Mouse (Mus musculus) heart, adult 2 months (tissue): Measurements from ENCODE around the gene Taf1d. TPM values are rescaled to one million over a fixed set of nuclear protein-coding genes. Genes with fewer than 3 reads are reported as not detected.
"Not testable (repeated sequence)": the region's sequence is repeated elsewhere in the genome, so short reads cannot be mapped to it uniquely, and the experiment has no call there.

Experiments
- DNase-seq, 2 experiments: peaks; one replicate each; pipeline ENCODE4 v3.0.0; 2021
- H3K27ac ChIP-seq: fragments of 200-600 bp; 2 replicates; pipeline ENCODE4 v1.8.1; 2022
- H3K27me3 ChIP-seq: fragments of 200-500 bp; 2 replicates; pipeline ENCODE4 v1.6.1; 2012; ENCODE audit warnings: mild to moderate bottlenecking, low read length, inconsistent platforms, mixed read lengths; ENCODE audit not compliant: control insufficient read depth, insufficient read depth
- H3K36me3 ChIP-seq: fragments of 200-500 bp; 2 replicates; pipeline ENCODE4 v1.6.1; 2012; ENCODE audit warnings: low read length, inconsistent platforms; ENCODE audit not compliant: control insufficient read depth, insufficient read depth
- H3K4me1 ChIP-seq: fragments of 200-500 bp; 2 replicates; pipeline ENCODE4 v1.6.1; 2011; ENCODE audit warnings: low read length; ENCODE audit not compliant: control insufficient read depth, insufficient read depth
- H3K4me3 ChIP-seq: fragments of 200-600 bp; 2 replicates; pipeline ENCODE4 v1.8.1; 2022
- H3K79me2 ChIP-seq: fragments of 200-500 bp; replicated peaks from 2 replicates; pipeline ENCODE4 v1.6.1; 2012; ENCODE audit warnings: mild to moderate bottlenecking, inconsistent platforms, low read length, moderate library complexity, mixed read lengths; ENCODE audit not compliant: control insufficient read depth, insufficient read depth
- H3K9ac ChIP-seq: fragments of 200-500 bp; 2 replicates; pipeline ENCODE4 v1.6.1; 2012; ENCODE audit warnings: low read depth, mild to moderate bottlenecking, control low read depth, inconsistent platforms, low read length, mixed read lengths
- CTCF ChIP-seq: fragments of 200-600 bp; IDR thresholded peaks from 2 replicates; pipeline ENCODE4 v1.8.1; 2022; ENCODE audit warnings: antibody characterized with exemption, mild to moderate bottlenecking, moderate library complexity
- EP300 ChIP-seq: fragments of 200-500 bp; IDR thresholded peaks from 2 replicates; pipeline ENCODE4 v1.6.1; 2011; ENCODE audit warnings: low read depth, low read length, control low read depth; ENCODE audit not compliant: insufficient read depth
- POLR2A ChIP-seq: fragments of 200-500 bp; IDR thresholded peaks from 2 replicates; pipeline ENCODE4 v1.6.1; 2011; ENCODE audit warnings: mild to moderate bottlenecking, low read depth, low read length, control low read depth; ENCODE audit not compliant: insufficient read depth
- WGBS: fragments of 180-500 bp; shearing (Covaris S2); methylation state at CpG from one replicate; pipeline ENCODE4 v1.1.7; 2018; 5-methylcytosine and 5-hydroxymethylcytosine counted together
- intact Hi-C: fragments of 180-260 bp; cut with DNase I; formaldehyde crosslinking; loops from one replicate; pipeline ENCODE4 v1.15.1; 2025
- polyA plus RNA-seq: library from polyadenylated mRNA; depleted of rRNA; stranded (reverse); fragments of >200 nt; gene quantifications from 2 replicates; pipeline ENCODE4 v1.2.3, GENCODE M21; 2012
- total RNA-seq, 2 experiments: library from RNA; stranded (reverse); gene quantifications; 2 replicates each; pipeline ENCODE4 v1.2.3; 2021

Taf1d gene
- total and polyA plus RNA-seq, 3 experiments, result 5.8 to 28.0 (median 26.0) TPM

DNA sequence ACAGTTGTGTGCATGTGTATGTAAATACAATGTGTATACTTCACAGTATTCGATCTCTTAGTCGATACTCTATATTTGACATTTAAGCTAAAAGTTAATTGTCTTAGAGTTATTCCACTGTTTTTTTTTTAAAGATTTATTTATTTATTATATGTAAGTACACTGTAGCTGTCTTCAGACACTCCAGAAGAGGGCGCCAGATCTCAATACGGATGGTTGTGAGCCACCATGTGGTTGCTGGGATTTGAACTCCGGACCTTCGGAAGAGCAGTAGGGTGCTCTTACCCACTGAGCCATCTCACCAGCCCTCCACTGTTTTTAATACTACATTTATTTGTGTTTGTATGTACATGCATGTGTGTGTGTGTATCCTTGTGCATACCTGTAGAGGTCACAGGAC lies 4.0 kb upstream of the Taf1d start:
- H3K27me3 ChIP-seq, H3K4me3 ChIP-seq, H3K36me3 ChIP-seq, DNase-seq, intact Hi-C loops, H3K79me2 ChIP-seq, H3K9ac ChIP-seq, H3K27ac ChIP-seq, H3K4me1 ChIP-seq: not testable (repeated sequence)
- TF ChIP-seq CTCF, result peak; percentile 56
- WGBS, result 86% methylated on average over 6 of the region's 6 CpGs

DNA sequence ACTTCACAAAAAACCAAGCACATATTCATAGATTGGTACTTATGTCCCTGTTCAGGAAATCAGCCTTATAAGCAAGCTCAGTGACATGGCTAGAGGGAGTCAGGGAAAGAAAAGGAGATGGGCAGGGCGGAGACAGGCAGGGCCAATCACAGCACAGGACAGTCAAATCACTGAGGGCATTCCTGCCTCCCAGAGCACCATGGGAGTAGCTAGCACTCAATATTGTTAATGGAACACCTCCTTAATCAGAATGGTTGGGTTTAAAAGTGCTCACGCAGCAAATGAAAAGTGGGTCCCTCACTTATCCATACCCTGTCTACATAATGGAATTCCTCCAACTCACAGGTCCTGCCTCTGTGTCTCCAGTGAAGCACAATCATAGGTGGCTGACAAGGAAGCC lies 3.1 kb upstream of the Taf1d start:
- 91% methylated on average over 2 of the region's 2 CpGs for WGBS
- Histone ChIP-seq H3K79me2 (no peaks in the 10 kb centered on the region), H3K27me3 (no peaks in the 10 kb centered on the region), H3K27ac (no peak overlapping the region), H3K9ac (no peak overlapping the region), H3K4me1 (peaks cover 6% of the 10 kb centered on the region), H3K36me3 (peaks cover 9% of the 10 kb centered on the region), H3K4me3 (no peak overlapping the region)
- TF ChIP-seq POLR2A (no peak), CTCF (no peak), EP300 (no peak)
- intact Hi-C loops, result no loop called here
- no peak for DNase-seq

DNA sequence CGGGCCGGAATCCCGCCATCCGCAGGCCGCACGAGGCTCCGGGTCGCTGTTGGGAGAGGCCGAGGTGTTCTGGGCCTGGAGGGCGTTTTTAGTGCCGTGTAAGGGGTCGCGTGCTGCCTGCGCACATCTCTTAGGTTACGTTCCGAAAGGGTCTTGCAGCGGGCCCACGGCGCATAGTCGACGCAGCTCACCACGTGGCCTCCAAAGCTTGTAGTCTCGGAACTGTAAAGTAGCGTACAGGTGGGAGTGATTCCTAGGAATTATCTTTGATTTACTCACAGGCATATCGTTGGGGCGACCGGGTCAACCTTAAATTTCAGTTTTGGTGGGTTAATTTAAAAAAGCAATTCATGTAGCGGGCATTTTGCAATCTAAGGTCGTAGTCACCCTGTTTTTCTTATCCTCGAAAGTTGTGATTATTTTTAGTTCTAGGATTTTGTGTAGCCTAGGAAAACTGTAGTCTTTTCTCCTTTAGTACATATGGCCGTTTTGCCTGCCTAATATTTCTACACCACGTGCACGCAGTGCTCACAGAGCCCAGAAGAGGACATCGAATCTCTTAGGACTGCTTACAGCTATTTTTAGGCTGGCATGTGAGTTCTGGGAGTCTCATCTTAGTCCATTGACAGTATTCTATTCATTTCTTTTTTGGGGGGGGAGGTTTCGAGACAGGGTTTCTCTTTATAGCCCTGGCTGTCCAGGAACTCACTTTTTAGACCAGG lies 545 bp downstream of the Taf1d start, which contains the start of gene 4931406C07Rik:
Gene 4931406C07Rik, minus strand, starts transcription at position 51 of the 722 bp plus-strand sequence.
- intact Hi-C loops, result loop anchor here (2.0 to 5.0 kb wide), 2 partner anchors 26 to 51 kb away; partner anchors contain the start of gene Cep295
- under 1% methylated on average over 35 of the region's 35 CpGs for WGBS
- Histone ChIP-seq H3K27me3 (no peaks in the 10 kb centered on the region), H3K9ac (peak within 1 kb of the TSS; percentile 86), H3K36me3 (peaks cover 34% of the 10 kb centered on the region), H3K4me1 (peaks cover 8% of the 10 kb centered on the region), H3K4me3 (peak within 1 kb of the TSS; percentile 78), H3K79me2 (no peaks in the 10 kb centered on the region), H3K27ac (peak within 1 kb of the TSS; percentile 93)
- no peak for DNase-seq
- TF ChIP-seq EP300 (0 out of 2 replicates have a peak, but pooled peaks have one; percentile 3), CTCF (no peak), POLR2A (no peak)

DNA sequence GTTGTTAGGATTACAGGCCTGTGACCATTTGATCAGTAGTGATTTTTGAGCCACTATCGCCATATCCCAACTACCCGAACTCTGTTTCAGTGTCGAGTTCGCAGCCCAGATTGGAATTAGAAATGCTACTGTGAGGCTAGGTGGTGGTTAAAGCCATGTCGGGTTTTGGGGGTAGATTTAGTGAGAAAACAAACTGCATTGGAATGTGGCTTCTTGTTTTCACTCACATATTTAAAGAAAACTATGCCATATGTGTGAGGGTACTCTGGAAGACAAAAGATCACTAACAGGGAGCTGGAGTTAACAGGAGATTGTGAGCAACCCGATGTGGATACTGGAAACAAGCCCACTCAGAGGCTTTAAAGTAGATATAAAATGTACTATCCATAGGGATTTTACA lies 1.2 kb downstream of the Taf1d start:
- WGBS, result 15% methylated on average over 6 of the region's 6 CpGs
- DNase-seq, result no peak
- peak overlapping the region; percentile 47 for H3K9ac ChIP-seq
- H3K27ac ChIP-seq, result no peak overlapping the region; the same call in 1 of the 2 replicates
- no peaks in the 10 kb centered on the region for H3K79me2 ChIP-seq
- intact Hi-C loops, result loop anchor here (2.0 to 5.0 kb wide), 2 partner anchors 26 to 50 kb away; partner anchors contain the start of gene Cep295
- peaks cover 39% of the 10 kb centered on the region for H3K36me3 ChIP-seq
- peak overlapping the region; percentile 78; the same call in 1 of the 2 replicates for H3K4me3 ChIP-seq
- H3K4me1 ChIP-seq, result peaks cover 8% of the 10 kb centered on the region
- H3K27me3 ChIP-seq, result no peaks in the 10 kb centered on the region
- no peak for TF ChIP-seq CTCF
- TF ChIP-seq EP300, result no peak

DNA sequence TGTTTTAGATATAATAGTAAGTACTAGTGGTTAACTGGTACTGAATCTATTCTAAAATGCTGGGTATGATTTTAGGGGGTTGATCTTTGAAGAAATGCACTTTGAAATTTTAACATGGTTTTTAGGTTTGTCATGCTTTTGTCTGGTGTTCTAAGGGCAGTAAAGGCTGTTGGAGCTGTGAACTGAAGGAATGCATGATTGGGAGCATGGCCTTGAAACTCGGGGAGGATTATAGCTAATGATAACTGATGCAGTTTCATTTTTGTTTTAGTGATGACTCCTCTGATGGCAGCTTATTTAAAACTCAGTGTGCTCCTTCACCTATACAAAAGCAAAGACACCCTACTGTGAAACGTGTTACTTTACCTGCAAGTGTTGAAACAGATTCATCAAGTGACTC lies 2.2 kb downstream of the Taf1d start:
- no peak for DNase-seq
- no peak overlapping the region for H3K9ac ChIP-seq

GRCm38 (mm10) chr9:15309425-15309824 lies 3.4 kb downstream of the Taf1d start:
- H3K9ac ChIP-seq, result no peak overlapping the region

More for the DNA sequence above, 2.2 kb downstream of the Taf1d start:
- no peak for TF ChIP-seq CTCF
- TF ChIP-seq POLR2A, result no peak
- TF ChIP-seq EP300, result no peak
- no peaks in the 10 kb centered on the region for H3K27me3 ChIP-seq
- H3K27ac ChIP-seq, result no peak overlapping the region
- no peaks in the 10 kb centered on the region for H3K79me2 ChIP-seq
- intact Hi-C loops, result loop anchor here (5.0 kb wide), 1 partner anchor 49 kb away; the partner anchor contains the start of gene Cep295
- peaks cover 8% of the 10 kb centered on the region for H3K4me1 ChIP-seq
- no peak overlapping the region for H3K4me3 ChIP-seq
- WGBS, result 53% methylated on average over 2 of the region's 2 CpGs
- peaks cover 44% of the 10 kb centered on the region for H3K36me3 ChIP-seq

More at GRCm38 (mm10) chr9:15309425-15309824, 3.4 kb downstream of the Taf1d start:
- no peak for TF ChIP-seq EP300
- no peak for TF ChIP-seq POLR2A
- no peak for TF ChIP-seq CTCF
- intact Hi-C loops, result loop anchor here (5.0 kb wide), 1 partner anchor 48 kb away; the partner anchor contains the start of gene Cep295
- H3K4me3 ChIP-seq, result no peak overlapping the region
- no peaks in the 10 kb centered on the region for H3K79me2 ChIP-seq
- no peak overlapping the region for H3K27ac ChIP-seq
- H3K4me1 ChIP-seq, result peaks cover 8% of the 10 kb centered on the region
- DNase-seq, result no peak
- H3K36me3 ChIP-seq, result peaks cover 51% of the 10 kb centered on the region
- H3K27me3 ChIP-seq, result no peaks in the 10 kb centered on the region
- 58% methylated on average over 4 of the region's 4 CpGs for WGBS
